Mouse (Mus musculus): ENCODE results near the gene Crip2. TPM values are rescaled to one million over a fixed set of nuclear protein-coding genes. Genes with fewer than 3 reads are reported as not detected.

Crip2 gene
- polyA plus RNA-seq, 1 experiment = 2.3 TPM

DNA sequence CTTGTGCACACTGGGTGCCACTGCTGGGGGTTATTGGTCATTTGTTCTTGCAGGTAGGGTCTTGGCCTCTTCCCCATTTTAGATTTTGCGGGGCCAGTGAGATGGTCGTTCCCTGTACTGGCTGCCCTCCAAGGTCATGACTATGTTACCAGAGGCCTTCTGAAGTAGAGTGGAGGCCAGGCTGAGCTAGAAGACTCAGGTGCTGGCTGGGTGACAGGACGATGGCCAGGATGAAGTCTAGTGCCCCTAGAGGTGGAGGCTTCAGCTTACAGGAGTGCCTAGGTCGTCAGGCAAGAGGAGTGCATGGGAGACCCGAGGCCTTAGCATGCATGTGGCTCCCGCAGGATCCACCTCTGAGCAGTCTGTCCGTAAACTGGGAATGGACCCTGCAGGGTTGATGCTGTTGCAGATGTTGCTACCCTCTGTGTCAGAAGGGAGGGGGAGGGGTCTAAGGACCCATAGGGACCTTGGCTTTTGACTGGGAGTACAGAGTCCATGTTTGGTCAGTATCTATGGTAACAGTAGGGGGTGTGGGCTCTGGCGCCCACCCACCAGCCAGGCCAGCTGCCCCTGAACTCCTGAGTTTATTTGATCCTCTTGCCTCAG is 36.1 kb upstream of the Crip2 start:
- H3K27ac ChIP-seq (ENCODE audit: insufficient read depth, low read depth, low read length) = no peak overlapping the region
- no peak for TF ChIP-seq CTCF (IDR thresholded peaks at IDR 0.05; ENCODE audit: low read depth, low read length)
- TF ChIP-seq POLR2A (IDR thresholded peaks at IDR 0.05; ENCODE audit: borderline replicate concordance, low read depth, low read length) = no peak
- no peak overlapping the region for H3K4me3 ChIP-seq (ENCODE audit: insufficient read depth, low read length)
- peaks cover 13% of the 10 kb centered on the region for H3K4me1 ChIP-seq (ENCODE audit: control insufficient read depth, insufficient read depth, low read length)

DNA sequence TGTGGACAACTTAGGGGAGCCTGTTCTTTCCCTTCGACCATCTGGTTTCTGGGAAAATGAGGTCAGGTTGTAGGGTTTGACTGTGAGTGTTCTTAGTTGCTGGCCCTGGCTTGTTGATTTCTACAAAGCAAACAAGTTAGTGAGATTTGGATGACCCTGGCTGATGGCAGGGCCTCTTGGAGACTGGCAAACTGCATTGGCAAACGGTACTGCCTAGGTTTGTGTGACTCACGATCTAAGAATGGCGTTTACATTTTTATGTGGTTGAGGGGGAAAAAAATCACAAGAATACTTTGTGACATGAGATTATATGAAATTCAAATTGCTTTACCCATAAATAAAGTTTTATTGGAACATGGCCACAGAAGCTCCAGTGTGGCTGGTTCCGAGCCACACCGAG is 33.6 kb upstream of the Crip2 start:
- H3K4me3 ChIP-seq (ENCODE audit: insufficient read depth, low read length) = no peak overlapping the region
- H3K4me1 ChIP-seq (ENCODE audit: control insufficient read depth, insufficient read depth, low read length) = peaks cover 5% of the 10 kb centered on the region; the same call in 1 of the 2 replicates
- no peak for TF ChIP-seq CTCF (IDR thresholded peaks at IDR 0.05; ENCODE audit: low read depth, low read length)
- TF ChIP-seq POLR2A (IDR thresholded peaks at IDR 0.05; ENCODE audit: borderline replicate concordance, low read depth, low read length) = no peak
- H3K27ac ChIP-seq (ENCODE audit: insufficient read depth, low read depth, low read length) = no peak overlapping the region

DNA sequence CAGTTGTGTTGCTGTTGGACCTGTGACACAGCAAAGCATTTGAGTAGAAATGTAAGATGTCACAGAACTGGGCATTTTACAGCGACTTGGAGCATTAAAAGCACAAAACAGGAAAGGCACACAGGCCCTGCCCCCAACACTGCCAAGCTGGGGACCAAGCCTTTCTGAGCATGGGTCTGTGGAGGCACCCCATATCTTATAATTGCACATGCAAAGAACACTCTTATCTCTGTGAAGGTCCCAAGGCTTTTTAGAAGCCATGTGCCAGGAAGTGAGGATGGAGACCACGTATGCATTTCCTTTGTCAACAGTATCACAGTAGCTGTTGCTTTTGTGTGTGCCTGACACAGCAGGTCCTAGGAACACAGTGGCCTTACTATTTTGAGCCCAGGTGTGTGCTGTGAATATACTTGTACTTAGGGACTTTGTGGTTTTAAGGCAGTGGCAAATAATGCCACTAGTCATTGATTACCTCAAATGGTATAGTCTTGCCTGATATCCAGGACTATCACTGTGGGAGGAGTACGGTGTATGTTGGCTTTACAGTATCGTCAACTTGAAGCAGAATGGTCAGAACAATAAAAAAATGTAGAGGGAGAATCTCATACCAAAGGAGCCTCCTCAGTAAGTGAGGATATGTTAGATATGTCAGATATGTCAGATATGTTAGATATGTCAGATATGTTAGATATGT is 32.5 kb upstream of the Crip2 start:
- TF ChIP-seq POLR2A (IDR thresholded peaks at IDR 0.05; ENCODE audit: borderline replicate concordance, low read depth, low read length) (no peak), CTCF (IDR thresholded peaks at IDR 0.05; ENCODE audit: low read depth, low read length) (no peak)
- H3K4me1 ChIP-seq (ENCODE audit: control insufficient read depth, insufficient read depth, low read length) = peaks cover 2% of the 10 kb centered on the region; the same call in 1 of the 2 replicates
- H3K4me3 ChIP-seq (ENCODE audit: insufficient read depth, low read length) = no peak overlapping the region
- H3K27ac ChIP-seq (ENCODE audit: insufficient read depth, low read depth, low read length) = no peak overlapping the region

DNA sequence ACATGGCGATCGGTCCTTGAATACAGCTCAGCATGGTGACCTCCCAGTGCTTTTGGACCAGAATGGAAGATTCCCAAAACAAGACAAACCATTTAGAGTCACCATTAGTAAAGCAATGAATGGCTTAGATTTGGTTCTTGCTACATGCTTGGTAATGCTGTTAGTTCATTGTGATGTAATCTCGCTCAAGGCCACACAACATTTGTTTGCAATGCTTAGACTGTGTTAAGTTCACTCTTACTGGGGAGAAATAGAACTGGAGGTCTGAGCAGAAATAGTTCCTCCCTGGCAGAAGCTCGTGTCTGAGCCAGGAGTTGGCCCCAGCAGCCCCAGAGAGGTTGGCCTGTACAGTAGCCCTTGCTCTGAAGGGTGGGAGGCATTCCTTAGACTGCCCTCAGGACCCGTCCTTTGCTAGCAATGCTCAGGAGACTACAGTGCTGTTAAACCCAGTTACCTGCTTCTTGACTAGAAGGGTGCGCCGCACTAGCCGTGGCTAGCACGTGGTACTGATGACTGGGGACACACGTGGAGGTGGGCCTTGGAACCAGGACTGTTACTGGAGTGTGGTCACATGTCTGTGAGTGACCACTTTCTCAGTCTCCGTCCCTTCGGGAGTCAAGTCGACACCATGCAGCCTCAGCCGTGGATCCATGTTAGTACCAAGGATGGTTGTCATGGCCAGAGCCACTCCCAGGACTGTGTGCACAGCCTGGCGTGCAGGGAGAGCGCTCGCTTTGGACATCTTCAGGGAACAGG is 31.3 kb upstream of the Crip2 start:
- no peak overlapping the region for H3K27ac ChIP-seq (ENCODE audit: insufficient read depth, low read depth, low read length)
- no peak overlapping the region for H3K4me3 ChIP-seq (ENCODE audit: insufficient read depth, low read length)
- peaks cover 2% of the 10 kb centered on the region; the same call in 1 of the 2 replicates for H3K4me1 ChIP-seq (ENCODE audit: control insufficient read depth, insufficient read depth, low read length)
- TF ChIP-seq POLR2A (IDR thresholded peaks at IDR 0.05; ENCODE audit: borderline replicate concordance, low read depth, low read length) = no peak
- TF ChIP-seq CTCF (IDR thresholded peaks at IDR 0.05; ENCODE audit: low read depth, low read length) = no peak

DNA sequence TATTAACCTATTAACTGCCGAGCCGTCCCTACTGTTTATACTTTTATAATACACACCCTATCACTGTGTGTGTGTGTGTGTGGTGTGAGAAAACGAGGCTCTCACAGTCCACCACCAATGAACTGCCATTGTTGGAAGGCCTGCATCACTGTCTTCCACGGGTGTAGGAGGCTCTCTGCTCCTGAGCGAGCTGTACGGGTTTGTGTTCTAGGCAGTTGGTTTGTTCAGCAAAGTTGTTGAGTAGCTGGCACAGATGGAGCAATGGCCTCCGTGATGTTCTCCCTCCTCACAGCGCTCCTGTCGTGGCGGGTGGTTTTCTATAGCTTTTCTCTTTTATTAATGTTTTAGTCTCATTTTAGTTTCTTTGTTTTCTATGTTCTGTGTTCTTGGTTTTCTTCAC is 30.2 kb upstream of the Crip2 start:
- no peak for TF ChIP-seq POLR2A (IDR thresholded peaks at IDR 0.05; ENCODE audit: borderline replicate concordance, low read depth, low read length)
- TF ChIP-seq CTCF (IDR thresholded peaks at IDR 0.05; ENCODE audit: low read depth, low read length) = no peak
- H3K4me3 ChIP-seq (ENCODE audit: insufficient read depth, low read length) = no peak overlapping the region
- peaks cover 2% of the 10 kb centered on the region; the same call in 1 of the 2 replicates for H3K4me1 ChIP-seq (ENCODE audit: control insufficient read depth, insufficient read depth, low read length)
- H3K27ac ChIP-seq (ENCODE audit: insufficient read depth, low read depth, low read length) = no peak overlapping the region

DNA sequence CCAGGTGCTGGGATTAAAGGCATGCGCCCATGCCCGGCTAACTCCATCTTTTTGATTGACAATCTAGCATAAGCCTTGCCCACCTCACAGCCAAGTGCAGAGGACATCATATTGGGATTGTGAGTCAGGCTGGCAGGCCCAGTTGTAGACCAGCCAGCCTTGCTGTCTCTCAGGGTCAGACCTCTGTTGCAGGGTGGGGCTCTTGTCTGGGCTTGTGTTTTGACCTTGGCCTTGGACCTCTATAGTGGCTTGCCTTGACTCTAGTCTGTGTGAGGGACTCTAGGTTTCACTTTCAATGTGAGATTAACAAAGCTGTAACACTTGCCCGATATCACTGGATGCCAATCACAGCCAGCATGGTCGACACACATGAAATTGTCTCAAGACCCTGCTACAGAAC is 25.9 kb upstream of the Crip2 start:
- no peaks in the 10 kb centered on the region for H3K4me1 ChIP-seq (ENCODE audit: control insufficient read depth, insufficient read depth, low read length)
- TF ChIP-seq POLR2A (IDR thresholded peaks at IDR 0.05; ENCODE audit: borderline replicate concordance, low read depth, low read length) = no peak
- TF ChIP-seq CTCF (IDR thresholded peaks at IDR 0.05; ENCODE audit: low read depth, low read length) = no peak
- no peak overlapping the region for H3K27ac ChIP-seq (ENCODE audit: insufficient read depth, low read depth, low read length)
- no peak overlapping the region for H3K4me3 ChIP-seq (ENCODE audit: insufficient read depth, low read length)

DNA sequence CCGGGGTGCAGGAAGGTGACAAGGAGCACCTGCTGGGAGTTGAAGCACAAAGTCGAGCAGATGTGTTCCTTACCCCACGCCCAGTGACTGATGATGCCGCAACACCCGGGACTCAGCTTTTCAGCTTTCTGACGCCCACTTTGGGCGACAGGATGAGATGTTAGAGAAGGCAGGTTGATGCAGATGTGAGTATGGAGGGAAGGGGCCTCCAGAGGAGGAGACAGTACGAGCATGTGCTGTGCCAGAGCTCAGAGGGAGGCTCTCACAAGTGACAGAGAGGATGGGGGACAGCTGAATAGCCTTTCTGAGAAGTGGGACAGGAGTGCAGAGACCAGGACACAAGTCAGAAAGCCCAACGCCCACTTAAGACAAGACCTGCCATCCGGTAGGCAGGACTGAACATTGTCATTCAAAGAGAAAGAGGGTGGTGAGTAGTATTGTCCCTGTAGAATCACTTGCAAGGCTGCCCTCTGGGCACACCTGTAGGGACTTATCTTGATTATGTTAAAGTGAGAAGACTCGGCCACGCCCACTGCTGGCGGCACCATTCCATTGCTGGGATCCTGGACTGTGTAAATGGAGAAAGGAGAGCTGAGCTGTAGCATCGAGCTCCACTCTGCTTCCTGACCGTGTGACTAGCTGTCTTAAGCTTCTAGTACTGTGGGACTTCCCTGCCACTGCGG is 25.0 kb upstream of the Crip2 start:
- Histone ChIP-seq H3K4me3 (ENCODE audit: insufficient read depth, low read length) (no peak overlapping the region), H3K4me1 (ENCODE audit: control insufficient read depth, insufficient read depth, low read length) (no peaks in the 10 kb centered on the region), H3K27ac (ENCODE audit: insufficient read depth, low read depth, low read length) (no peak overlapping the region)
- no peak for TF ChIP-seq CTCF (IDR thresholded peaks at IDR 0.05; ENCODE audit: low read depth, low read length)
- no peak for TF ChIP-seq POLR2A (IDR thresholded peaks at IDR 0.05; ENCODE audit: borderline replicate concordance, low read depth, low read length)

DNA sequence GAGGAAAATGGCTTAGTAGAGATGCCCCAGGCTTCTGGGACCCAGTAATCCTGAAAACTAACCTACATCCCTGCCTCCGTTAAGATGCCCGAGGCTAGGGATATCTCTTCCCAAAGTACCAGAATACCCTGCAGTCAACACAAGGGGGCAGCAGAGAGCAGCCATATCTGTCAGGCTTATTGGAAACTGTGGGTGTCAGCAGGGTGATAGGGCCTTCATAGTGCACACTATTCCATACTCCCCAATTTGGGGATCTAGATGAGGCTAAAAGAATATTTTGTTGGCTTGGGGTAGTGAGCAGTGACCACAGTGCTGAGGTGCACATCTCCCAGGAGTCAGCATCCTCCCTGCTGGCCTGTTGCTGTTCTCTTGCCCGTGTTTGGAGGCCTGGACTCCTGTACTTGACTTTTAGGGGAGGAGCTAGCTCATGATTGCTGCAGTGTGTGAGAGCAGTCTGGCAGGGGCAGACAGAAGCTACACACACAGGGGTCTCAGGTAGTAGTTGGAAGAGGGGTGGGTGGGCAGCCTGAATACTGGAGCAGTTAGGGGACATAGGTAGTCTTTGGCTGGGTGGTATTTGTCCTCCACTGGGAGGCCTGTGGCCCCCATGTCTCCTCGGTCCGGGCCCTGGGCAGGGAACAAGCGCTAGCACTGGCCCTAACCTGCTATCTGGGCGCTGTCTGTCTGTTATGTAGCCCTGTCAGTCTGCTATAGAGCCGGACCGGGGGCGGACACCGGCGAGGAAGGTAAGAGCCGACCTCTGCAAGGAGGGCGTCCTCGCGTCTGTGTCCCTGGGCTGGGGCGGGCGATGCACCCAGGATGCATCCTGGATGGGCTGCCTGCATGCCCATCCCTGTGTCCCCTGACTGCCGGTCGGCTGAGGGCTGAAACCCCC is 20.3 kb upstream of the Crip2 start:
- Histone ChIP-seq H3K4me3 (ENCODE audit: insufficient read depth, low read length) (no peak overlapping the region), H3K4me1 (ENCODE audit: control insufficient read depth, insufficient read depth, low read length) (peaks cover 8% of the 10 kb centered on the region), H3K27ac (ENCODE audit: insufficient read depth, low read depth, low read length) (no peak overlapping the region)
- TF ChIP-seq POLR2A (IDR thresholded peaks at IDR 0.05; ENCODE audit: borderline replicate concordance, low read depth, low read length) = no peak
- peak; percentile 64; the same call in 1 of the 2 replicates for TF ChIP-seq CTCF (IDR thresholded peaks at IDR 0.05; ENCODE audit: low read depth, low read length)

DNA sequence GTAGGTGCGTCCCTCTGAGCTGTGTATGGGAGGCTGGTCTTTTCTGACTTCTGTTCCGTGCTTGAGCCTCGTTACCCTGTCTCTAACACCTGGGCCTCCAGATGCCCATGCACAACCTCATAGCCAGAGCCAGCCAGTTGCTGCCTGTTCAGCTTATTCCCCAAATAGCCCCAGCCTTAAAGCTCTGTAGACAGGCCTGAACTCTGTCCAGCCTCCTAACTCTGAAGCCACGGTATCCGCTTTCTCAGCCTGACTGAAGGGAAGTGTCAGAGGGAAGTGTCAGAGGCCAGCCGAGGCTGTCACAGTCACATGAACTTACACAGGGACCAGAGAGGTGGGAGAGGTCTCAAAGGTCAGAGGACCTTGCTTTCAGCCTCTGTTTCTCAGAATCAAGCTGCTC is 15.3 kb upstream of the Crip2 start:
- H3K4me3 ChIP-seq (ENCODE audit: insufficient read depth, low read length) = no peak overlapping the region
- no peak for TF ChIP-seq CTCF (IDR thresholded peaks at IDR 0.05; ENCODE audit: low read depth, low read length)
- TF ChIP-seq POLR2A (IDR thresholded peaks at IDR 0.05; ENCODE audit: borderline replicate concordance, low read depth, low read length) = no peak
- peaks cover 16% of the 10 kb centered on the region for H3K4me1 ChIP-seq (ENCODE audit: control insufficient read depth, insufficient read depth, low read length)
- H3K27ac ChIP-seq (ENCODE audit: insufficient read depth, low read depth, low read length) = peak overlapping the region; percentile 75

Data from bone marrow macrophage, adult 2 months (primary cell).